Mouse (Mus musculus) kidney, embryonic 16.5 days (tissue): ENCODE measurements around the gene Rpl36. TPM values are rescaled to one million over a fixed set of nuclear protein-coding genes. Genes with fewer than 3 reads are reported as not detected.
A peak's percentile ranks its signal among the peaks of the same experiment; 100 is the strongest.
"Not testable (repeated sequence)": the region's sequence is repeated elsewhere in the genome, so short reads cannot be mapped to it uniquely, and the experiment has no call there.

Experiments
- ATAC-seq: fragments of 200-750 bp; cut with Nextera tagmentation; 2 replicates; pipeline ENCODE4 v1.8.0; 2017; ENCODE audit warnings: moderate TSS enrichment; ENCODE audit not compliant: low FRiP score, low TSS enrichment
- H3K27ac ChIP-seq: fragments of 300-500 bp; sonication (generic); 2 replicates; pipeline ENCODE4 v1.5.1; 2014; ENCODE audit warnings: low read length
- H3K27me3 ChIP-seq: fragments of 300-500 bp; sonication (generic); 2 replicates; pipeline ENCODE4 v1.6.1; 2014; ENCODE audit warnings: low read length, control low read depth, mixed read lengths; ENCODE audit not compliant: insufficient read depth
- H3K36me3 ChIP-seq: fragments of 300-500 bp; sonication (generic); 2 replicates; pipeline ENCODE4 v1.6.1; 2014; ENCODE audit warnings: low read length, control low read depth, mixed read lengths; ENCODE audit not compliant: insufficient read depth
- H3K4me1 ChIP-seq: fragments of 300-500 bp; sonication (generic); 2 replicates; pipeline ENCODE4 v1.6.1; 2014; ENCODE audit warnings: low read length, control low read depth, mixed read lengths; ENCODE audit not compliant: insufficient read depth
- H3K4me2 ChIP-seq: fragments of 300-500 bp; sonication (generic); replicated peaks from 2 replicates; pipeline ENCODE4 v1.6.1; 2014; ENCODE audit warnings: low read depth, low read length
- H3K4me3 ChIP-seq: fragments of 300-500 bp; sonication (generic); 2 replicates; pipeline ENCODE4 v1.5.1; 2014; ENCODE audit warnings: mild to moderate bottlenecking, low read length
- H3K9ac ChIP-seq: fragments of 300-500 bp; sonication (generic); replicated peaks from 2 replicates; pipeline ENCODE4 v1.6.1; 2014; ENCODE audit warnings: low read length
- H3K9me3 ChIP-seq: fragments of 300-500 bp; sonication (generic); 2 replicates; pipeline ENCODE4 v1.6.1; 2016; ENCODE audit warnings: low read length, control low read depth
- WGBS: fragments of 180-500 bp; shearing (Covaris S2); extraction: QIAGEN DNeasy Blood & Tissue Kit; methylation state at CpG from one replicate; pipeline ENCODE4 v1.1.7; 2014; 5-methylcytosine and 5-hydroxymethylcytosine counted together
- polyA plus RNA-seq: library from polyadenylated mRNA; unstranded; fragments of >200 nt; fragmentation: Nextera tagmentation; extraction: Ambion mirVana; gene quantifications from 2 replicates; pipeline ENCODE4 v1.2.1, GENCODE M21; 2015

Gene Rpl36
- polyA plus RNA-seq, 1 experiment from 2014 or later: 1,628 TPM

- Histone ChIP-seq H3K9me3 (no peaks in the 10 kb centered on the region), H3K4me2 (no peak overlapping the region)
- no peak for ATAC-seq
These were observed 7.8 kb upstream of the Rpl36 start for GRCm38 (mm10) chr17:56605431-56605830.

DNA sequence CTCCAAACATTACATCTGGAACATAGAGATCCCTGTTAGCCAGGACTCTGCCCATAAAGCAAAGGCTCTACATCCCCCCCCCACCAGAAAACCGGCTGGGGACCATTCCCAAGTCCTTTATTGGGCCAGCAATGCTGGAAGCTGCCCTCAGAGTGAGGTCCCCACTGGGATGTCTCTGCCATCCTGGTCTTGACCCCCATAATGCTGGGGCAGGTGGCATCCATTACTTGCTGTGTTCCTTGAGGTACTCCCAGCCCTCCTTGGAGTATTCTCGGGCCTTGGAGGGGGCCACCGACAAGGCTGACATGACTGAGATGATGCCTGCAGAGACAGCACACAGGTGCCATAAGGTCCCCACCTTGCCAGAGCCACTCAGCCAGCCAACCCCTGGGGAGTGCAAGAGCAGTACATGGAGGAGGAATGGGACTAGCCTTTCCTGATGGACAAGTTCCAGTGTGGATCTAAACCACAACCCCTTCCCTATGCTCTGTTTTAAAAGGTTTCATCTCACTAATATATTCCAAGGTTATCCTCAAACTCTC is 5.6 kb upstream of the Rpl36 start:
- no peak overlapping the region for H3K27ac ChIP-seq
- H3K4me1 ChIP-seq: peaks cover 22% of the 10 kb centered on the region
- H3K27me3 ChIP-seq: no peaks in the 10 kb centered on the region
- H3K9me3 ChIP-seq: no peaks in the 10 kb centered on the region
- no peak for ATAC-seq
- H3K36me3 ChIP-seq: peaks cover 50% of the 10 kb centered on the region
- H3K4me2 ChIP-seq: no peak overlapping the region
- no peak overlapping the region for H3K4me3 ChIP-seq
- no peak overlapping the region for H3K9ac ChIP-seq
- WGBS: 51% methylated on average over 3 of the region's 3 CpGs

More at GRCm38 (mm10) chr17:56605431-56605830, 7.8 kb upstream of the Rpl36 start:
- H3K4me3 ChIP-seq: no peak overlapping the region
- no peaks in the 10 kb centered on the region for H3K27me3 ChIP-seq
- peaks cover 70% of the 10 kb centered on the region for H3K36me3 ChIP-seq
- H3K27ac ChIP-seq: no peak overlapping the region
- H3K4me1 ChIP-seq: peaks cover 14% of the 10 kb centered on the region
- WGBS: 87% methylated on average over 9 of the region's 9 CpGs
- no peak overlapping the region for H3K9ac ChIP-seq

DNA sequence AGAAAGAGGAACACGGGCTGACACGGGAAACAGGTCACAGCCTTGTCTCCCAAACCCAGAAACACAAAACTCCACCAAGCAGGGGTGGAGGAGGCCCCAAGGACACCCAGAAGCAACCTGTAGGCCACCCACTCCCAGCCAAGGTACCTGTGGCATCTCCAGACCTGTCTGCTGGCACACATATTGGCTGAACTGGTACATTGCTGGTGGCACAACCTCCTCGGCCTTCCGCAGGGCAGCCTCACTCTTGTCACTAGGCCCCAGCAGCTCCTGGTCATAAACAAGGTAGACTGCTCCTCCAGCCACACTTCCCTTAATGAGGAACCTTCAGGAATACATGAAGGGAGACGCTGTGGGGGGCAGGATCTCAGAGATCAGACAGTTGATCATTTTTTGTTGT is 4.5 kb upstream of the Rpl36 start:
- H3K4me3 ChIP-seq: peak overlapping the region; percentile 66
- peaks cover 22% of the 10 kb centered on the region for H3K4me1 ChIP-seq
- H3K27ac ChIP-seq: no peak overlapping the region
- H3K4me2 ChIP-seq: peak overlapping the region; percentile 72
- H3K9ac ChIP-seq: peak overlapping the region; percentile 77
- H3K27me3 ChIP-seq: no peaks in the 10 kb centered on the region
- H3K9me3 ChIP-seq: no peaks in the 10 kb centered on the region
- WGBS: 42% methylated on average over 5 of the region's 5 CpGs
- ATAC-seq: no peak
- H3K36me3 ChIP-seq: peaks cover 39% of the 10 kb centered on the region

DNA sequence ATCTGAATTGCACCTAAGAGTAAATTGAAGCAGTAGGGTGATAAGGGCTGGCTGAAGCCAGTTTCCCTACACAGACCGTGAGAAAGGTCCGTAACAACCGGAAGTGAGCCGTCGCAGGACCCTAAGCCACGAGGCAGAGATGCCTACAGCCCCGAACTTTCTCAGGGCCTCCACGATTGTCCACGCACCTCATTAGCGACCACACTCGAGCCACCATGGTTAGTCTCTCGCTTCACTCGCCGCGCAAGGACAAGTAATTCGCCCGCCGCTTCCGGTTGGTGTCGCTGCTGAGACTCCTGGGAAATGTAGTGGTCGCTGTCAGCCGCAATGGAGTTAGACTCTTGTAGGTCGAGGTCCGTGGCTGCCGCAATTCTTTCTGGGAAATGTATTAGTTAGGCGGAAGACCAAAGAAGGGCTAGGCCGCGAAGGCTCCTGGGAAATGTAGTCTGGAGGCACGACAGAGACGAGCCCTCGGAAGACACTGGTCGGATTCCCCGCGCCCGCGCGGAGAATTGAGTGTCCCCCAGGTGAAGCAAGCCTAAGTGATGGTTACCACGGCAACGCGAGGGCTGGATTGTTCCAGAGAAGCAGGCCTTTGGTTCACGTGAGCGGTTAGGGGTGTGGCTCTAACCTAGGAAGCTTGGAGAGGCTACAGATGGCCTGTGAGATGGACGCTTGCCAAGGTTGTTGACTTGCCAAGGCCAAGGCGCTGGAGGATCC is 3.6 kb upstream of the Rpl36 start, which contains the start of gene 2410015M20Rik:
Gene 2410015M20Rik, minus strand, starts transcription at position 320 of the 720 bp plus-strand sequence.
- peak within 1 kb of the TSS; percentile 66 for H3K4me3 ChIP-seq
- H3K4me1 ChIP-seq: peaks cover 27% of the 10 kb centered on the region
- no peaks in the 10 kb centered on the region for H3K9me3 ChIP-seq
- no peaks in the 10 kb centered on the region for H3K27me3 ChIP-seq
- peak; percentile 90 for ATAC-seq
- H3K36me3 ChIP-seq: peaks cover 30% of the 10 kb centered on the region
- peak within 1 kb of the TSS; percentile 72 for H3K4me2 ChIP-seq
- peak within 1 kb of the TSS; percentile 73 for H3K27ac ChIP-seq
- under 1% methylated on average over 44 of the region's 44 CpGs for WGBS
- peak within 1 kb of the TSS; percentile 77 for H3K9ac ChIP-seq

DNA sequence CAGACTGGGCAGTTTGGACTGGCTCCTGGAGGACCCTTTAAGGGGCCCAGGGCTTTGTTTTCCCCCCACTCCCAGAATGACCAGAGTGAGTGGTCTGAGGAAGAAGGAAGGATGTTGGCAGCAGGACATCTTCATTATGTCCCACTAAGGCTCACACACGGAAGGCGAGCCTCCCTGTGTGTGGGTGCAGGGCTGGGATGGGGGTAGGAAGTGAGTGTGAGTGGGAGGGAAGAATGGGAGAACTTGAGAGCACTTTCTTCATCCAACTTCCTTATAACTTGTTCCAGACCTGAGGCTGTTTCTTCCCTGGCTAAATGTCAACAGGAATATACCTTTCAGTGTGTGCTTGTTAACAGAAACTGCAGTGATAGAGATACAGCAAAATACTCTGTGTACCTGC is 1.9 kb upstream of the Rpl36 start:
- Histone ChIP-seq H3K4me3 (no peak overlapping the region), H3K4me1 (peaks cover 37% of the 10 kb centered on the region), H3K36me3 (peaks cover 29% of the 10 kb centered on the region), H3K4me2 (no peak overlapping the region), H3K9ac (no peak overlapping the region), H3K27ac (no peak overlapping the region), H3K27me3 (no peaks in the 10 kb centered on the region), H3K9me3 (no peaks in the 10 kb centered on the region)
- 81% methylated on average over 2 of the region's 2 CpGs for WGBS
- no peak for ATAC-seq

DNA sequence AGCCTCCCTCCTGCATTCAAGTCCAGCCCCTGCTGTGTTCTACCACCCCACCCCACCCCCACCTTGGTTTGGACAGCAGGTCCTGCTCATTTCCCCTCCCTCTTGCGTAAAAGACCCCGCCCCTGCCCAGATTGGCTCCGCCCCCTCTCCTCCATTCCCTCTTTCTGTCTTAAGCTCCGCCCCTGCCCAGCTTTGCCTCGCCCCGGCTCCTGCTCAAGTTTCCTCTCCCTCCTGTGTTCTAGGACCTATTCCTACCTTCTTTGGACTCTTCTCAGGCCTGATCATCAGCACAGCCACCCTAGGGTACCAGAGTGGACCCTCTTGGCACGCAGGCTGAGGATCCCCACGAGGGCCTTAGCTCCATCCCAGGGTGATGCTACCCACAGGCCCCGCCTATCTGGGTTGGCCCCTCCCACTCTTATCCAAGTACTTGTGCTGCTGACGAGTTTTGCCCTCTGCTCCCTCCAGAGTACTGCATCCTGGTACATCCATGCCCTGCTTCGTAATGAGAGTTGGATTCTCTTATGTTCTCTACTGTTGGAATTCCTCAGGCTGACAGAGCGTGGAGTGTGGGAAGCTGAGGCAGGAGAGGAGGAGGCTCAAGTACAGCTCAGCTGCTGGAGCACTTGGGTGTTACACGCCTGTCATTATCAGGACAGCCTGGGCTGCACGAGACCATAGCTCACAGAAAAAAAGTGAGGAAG is 1.2 kb upstream of the Rpl36 start:
- H3K27me3 ChIP-seq: no peaks in the 10 kb centered on the region
- H3K4me2 ChIP-seq: peak overlapping the region; percentile 35
- H3K9me3 ChIP-seq: no peaks in the 10 kb centered on the region
- peaks cover 39% of the 10 kb centered on the region for H3K4me1 ChIP-seq
- no peak overlapping the region for H3K27ac ChIP-seq
- no peak for ATAC-seq
- no peak overlapping the region for H3K9ac ChIP-seq
- peaks cover 29% of the 10 kb centered on the region for H3K36me3 ChIP-seq
- H3K4me3 ChIP-seq: no peak overlapping the region
- 15% methylated on average over 14 of the region's 14 CpGs for WGBS

DNA sequence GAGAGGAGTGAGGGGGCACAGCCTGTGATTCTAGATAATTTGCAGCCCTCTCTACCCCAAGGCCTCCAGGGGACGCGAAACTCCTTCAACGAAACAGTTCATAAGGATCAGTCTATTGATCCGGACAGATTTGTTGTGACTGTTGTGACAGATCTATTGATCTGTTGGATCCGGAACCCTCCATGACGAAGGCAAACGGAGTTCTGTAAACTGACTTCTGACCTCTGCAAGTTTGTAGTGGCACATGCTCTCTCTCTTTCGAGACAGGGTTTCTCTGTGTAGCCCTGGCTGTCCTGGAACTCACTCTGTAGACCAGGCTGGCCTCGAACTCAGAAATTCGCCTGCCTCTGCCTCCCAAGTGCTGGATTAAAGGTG is 664 bp upstream of the Rpl36 start:
- H3K4me2 ChIP-seq: not testable (repeated sequence)

DNA sequence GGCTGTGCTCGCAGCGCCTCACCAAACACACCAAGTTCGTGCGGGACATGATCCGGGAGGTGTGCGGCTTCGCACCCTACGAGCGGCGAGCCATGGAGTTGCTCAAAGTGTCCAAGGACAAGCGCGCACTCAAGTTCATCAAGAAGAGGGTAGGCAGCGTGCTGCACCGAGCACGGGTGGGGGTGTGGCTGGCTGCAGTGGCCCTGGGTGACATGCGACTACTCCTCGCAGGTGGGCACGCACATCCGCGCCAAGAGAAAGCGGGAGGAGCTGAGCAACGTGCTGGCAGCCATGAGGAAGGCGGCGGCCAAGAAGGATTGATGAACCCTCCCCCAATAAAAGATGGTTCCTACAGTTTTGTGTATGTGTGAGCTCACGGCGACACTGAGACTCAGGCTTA is 677 bp downstream of the Rpl36 start:
- ATAC-seq, H3K27me3 ChIP-seq, H3K9me3 ChIP-seq: not testable (repeated sequence)
- Histone ChIP-seq H3K27ac (peak overlapping the region; percentile 86), H3K4me3 (peak overlapping the region; percentile 76), H3K9ac (peak overlapping the region; percentile 93), H3K36me3 (peaks cover 40% of the 10 kb centered on the region), H3K4me2 (peak overlapping the region; percentile 94), H3K4me1 (peaks cover 29% of the 10 kb centered on the region)
- 0% methylated on average over 26 of the region's 26 CpGs for WGBS

More for the DNA sequence above, 664 bp upstream of the Rpl36 start:
- H3K27me3 ChIP-seq, H3K9ac ChIP-seq, ATAC-seq, H3K4me3 ChIP-seq, H3K9me3 ChIP-seq, H3K27ac ChIP-seq: not testable (repeated sequence)
- H3K4me1 ChIP-seq: peaks cover 39% of the 10 kb centered on the region
- H3K36me3 ChIP-seq: peaks cover 28% of the 10 kb centered on the region
- 84% methylated on average over 10 of the region's 10 CpGs for WGBS

- Histone ChIP-seq H3K4me1 (peaks cover 29% of the 10 kb centered on the region), H3K27ac (peak overlapping the region; percentile 86; the same call in 1 of the 2 replicates)
- ATAC-seq: no peak
These were observed 1.3 kb downstream of the Rpl36 start for GRCm38 (mm10) chr17:56614391-56615135.

More at GRCm38 (mm10) chr17:56614391-56615135, 1.3 kb downstream of the Rpl36 start:
- Histone ChIP-seq H3K4me2 (peak overlapping the region; percentile 94), H3K9me3 (no peaks in the 10 kb centered on the region), H3K4me3 (peak overlapping the region; percentile 76), H3K27me3 (no peaks in the 10 kb centered on the region), H3K36me3 (peaks cover 46% of the 10 kb centered on the region), H3K9ac (peak overlapping the region; percentile 93)
- 22% methylated on average over 14 of the region's 14 CpGs for WGBS
